Comparison of ENCODE assay signal across 9 mouse cellular contexts in genomic region chr2:152636246-152637005, GRCm38 (mm10). TPM values are rescaled to one million over a fixed set of nuclear protein-coding genes. Genes with fewer than 3 reads are reported as not detected.
A peak's percentile ranks its signal among the peaks of the same experiment; 100 is the strongest.
DNase-seq lines count a peak whose midpoint lies in the region; ATAC-seq and TF ChIP-seq lines count a peak whose summit lies in the region.
"Had no signal": no experiment of that assay in that cellular context is flagged by ENCODE, and none has a peak within 500 bp of the region (broad histone marks: within the 10 kb centered on the region; RNA-seq: fewer than 3 reads in every experiment).

No protein-coding gene starts in this region.

- 0 out of 2 replicates have a peak, but pooled peaks have one; percentile 40 for TF ChIP-seq POLR2A in heart, adult 2 months (IDR thresholded peaks at IDR 0.05; ENCODE audit: insufficient read depth, low read depth, low read length)
- TF ChIP-seq POLR2A in thymus, adult 2 months (IDR thresholded peaks at IDR 0.05; ENCODE audit: control insufficient read depth, extremely low read depth, insufficient read depth, low read length, poor library complexity): no peak

- no peak overlapping the region for H3K9ac ChIP-seq in heart, adult 2 months (ENCODE audit: low read depth, low read length)
- peak overlapping the region; percentile 50 for H3K9ac ChIP-seq in kidney, embryonic 16.5 days (replicated peaks; ENCODE audit: low read length)
- H3K9ac ChIP-seq in hindbrain, embryonic 14.5 days: no peak overlapping the region

- DNase-seq in heart, adult 2 months: peak; percentile 79 to 85
- DNase-seq in lung, postnatal 36 days: peak; percentile 82
- no peak for DNase-seq in frontal cortex, postnatal 25 days (ENCODE audit: low spot score in 2 of 2)
- DNase-seq in thymus, adult 2 months: no peak
- no peak for DNase-seq in hindbrain, embryonic 14.5 days (ENCODE audit: low spot score)
- no peak for DNase-seq in layer of hippocampus, adult 18-20 months (ENCODE audit: low spot score in 2 of 2)

- H3K4me2 ChIP-seq in kidney, embryonic 16.5 days (replicated peaks; ENCODE audit: low read depth, low read length): peak overlapping the region; percentile 35
- no peak overlapping the region for H3K4me2 ChIP-seq in hindbrain, embryonic 14.5 days (replicated peaks)

- no peaks in the 10 kb centered on the region for H3K79me2 ChIP-seq in heart, adult 2 months (replicated peaks; ENCODE audit: control insufficient read depth, insufficient read depth, low read length)

- ATAC-seq in kidney, embryonic 16.5 days (ENCODE audit: low FRiP score, low TSS enrichment): peak; percentile 78
- ATAC-seq in hindbrain, embryonic 14.5 days (ENCODE audit: low FRiP score): no peak

- no peak for TF ChIP-seq CTCF in heart, adult 2 months (IDR thresholded peaks at IDR 0.05)
- TF ChIP-seq CTCF in thymus, adult 2 months (IDR thresholded peaks at IDR 0.05; ENCODE audit: borderline replicate concordance, control insufficient read depth, extremely low read depth, insufficient read depth, low read length, poor library complexity): no peak

- H3K4me1 ChIP-seq in brown adipose tissue, adult 24 weeks (ENCODE audit: control insufficient read depth, insufficient read depth, insufficient read length, low read length): no peaks in the 10 kb centered on the region
- peaks cover 5% of the 10 kb centered on the region for H3K4me1 ChIP-seq in heart, adult 2 months (ENCODE audit: control insufficient read depth, insufficient read depth, low read length)
- peaks cover 81% of the 10 kb centered on the region for H3K4me1 ChIP-seq in kidney, embryonic 16.5 days (ENCODE audit: insufficient read depth, low read length)
- 0 out of 2 replicates have a peak, but pooled peaks cover 3% of the 10 kb centered on the region for H3K4me1 ChIP-seq in thymus, adult 2 months (replicated peaks; ENCODE audit: control insufficient read depth, insufficient read depth, low read length)
- 0 out of 2 replicates have a peak, but pooled peaks cover 11% of the 10 kb centered on the region for H3K4me1 ChIP-seq in hindbrain, embryonic 14.5 days (replicated peaks; ENCODE audit: control insufficient read depth, insufficient read depth, low read length)

- no peaks in the 10 kb centered on the region for H3K9me3 ChIP-seq in kidney, embryonic 16.5 days (ENCODE audit: low read length)
- no peaks in the 10 kb centered on the region for H3K9me3 ChIP-seq in hindbrain, embryonic 14.5 days (ENCODE audit: control insufficient read depth, low read length)

- peak overlapping the region; percentile 85 for H3K27ac ChIP-seq in brown adipose tissue, adult 24 weeks (replicated peaks; ENCODE audit: low read depth, low read length)
- peak overlapping the region; percentile 85 for H3K27ac ChIP-seq in heart, adult 2 months
- H3K27ac ChIP-seq in kidney, embryonic 16.5 days (ENCODE audit: low read length): peak overlapping the region; percentile 99
- H3K27ac ChIP-seq in thymus, adult 2 months (ENCODE audit: control insufficient read depth, insufficient read depth, low read length): no peak overlapping the region
- H3K27ac ChIP-seq in hindbrain, embryonic 14.5 days: no peak overlapping the region

- WGBS in heart, adult 2 months: 33% methylated on average over 23 of the region's 23 CpGs
- WGBS in kidney, embryonic 16.5 days: 22% methylated on average over 23 of the region's 23 CpGs
- 76% methylated on average over 23 of the region's 23 CpGs for WGBS in thymus, adult 2 months
- WGBS in hindbrain, embryonic 14.5 days: 70% methylated on average over 23 of the region's 23 CpGs

- no peaks in the 10 kb centered on the region for H3K27me3 ChIP-seq in heart, adult 2 months (ENCODE audit: control insufficient read depth, insufficient read depth, low read length)
- no peaks in the 10 kb centered on the region for H3K27me3 ChIP-seq in kidney, embryonic 16.5 days (ENCODE audit: insufficient read depth, low read length)
- H3K27me3 ChIP-seq in thymus, adult 2 months (ENCODE audit: control insufficient read depth, insufficient read depth, low read length): no peaks in the 10 kb centered on the region
- no peaks in the 10 kb centered on the region for H3K27me3 ChIP-seq in hindbrain, embryonic 14.5 days (ENCODE audit: control insufficient read depth, insufficient read depth, low read length)

- peak; percentile 66 for TF ChIP-seq EP300 in heart, adult 2 months (IDR thresholded peaks at IDR 0.05; ENCODE audit: insufficient read depth, low read depth, low read length)

- H3K36me3 ChIP-seq in heart, adult 2 months (ENCODE audit: control insufficient read depth, insufficient read depth, low read length): no peaks in the 10 kb centered on the region
- H3K36me3 ChIP-seq in kidney, embryonic 16.5 days (ENCODE audit: insufficient read depth, low read length): peaks cover 9% of the 10 kb centered on the region; the same call in 1 of the 2 replicates
- H3K36me3 ChIP-seq in thymus, adult 2 months (ENCODE audit: control insufficient read depth, insufficient read depth, low read length): no peaks in the 10 kb centered on the region
- no peaks in the 10 kb centered on the region for H3K36me3 ChIP-seq in hindbrain, embryonic 14.5 days (replicated peaks; ENCODE audit: control insufficient read depth, insufficient read depth)

- no peak overlapping the region for H3K4me3 ChIP-seq in brown adipose tissue, adult 24 weeks (ENCODE audit: insufficient read depth, low read depth, low read length)
- no peak overlapping the region; the same call in 1 of the 2 replicates for H3K4me3 ChIP-seq in heart, adult 2 months
- H3K4me3 ChIP-seq in kidney, embryonic 16.5 days (ENCODE audit: low read length): peak overlapping the region; percentile 13; the same call in 1 of the 2 replicates
- no peak overlapping the region for H3K4me3 ChIP-seq in thymus, adult 2 months (ENCODE audit: control insufficient read depth, insufficient read depth, low read length)
- H3K4me3 ChIP-seq in hindbrain, embryonic 14.5 days (replicated peaks; ENCODE audit: low read length): no peak overlapping the region

- intact Hi-C loops in heart, adult 2 months (cut with DNase I): no loop called here

RNA-seq across cellular contexts. Expression of gene Rem1, which starts 9.7 kb away (rescaled TPM):
- 1.2 and 1.6 TPM in 2 replicates for polyA plus RNA-seq in brown adipose tissue, adult 24 weeks (2012; ENCODE audit: insufficient read depth, insufficient read length, missing spikeins)
- 1 to 10 TPM; 5.8 to 7.1 TPM for total RNA-seq in heart, adult 2 months (2021)
- 5.6 and 7.1 TPM in 2 replicates for polyA plus RNA-seq in heart, adult 2 months (2012; rRNA removed)
- polyA plus RNA-seq in kidney, embryonic 16.5 days (2015; fragmentation: Nextera tagmentation; extraction: Ambion mirVana): 59.1 and 62.6 TPM in 2 replicates
- polyA plus RNA-seq in thymus, adult 2 months (2012; rRNA removed): 2.9 and 3.3 TPM in 2 replicates
- 0.33 and 0.87 TPM in 2 replicates for polyA plus RNA-seq in hindbrain, embryonic 14.5 days (2014; fragmentation: Nextera tagmentation; extraction: Ambion mirVana)
- under 1 TPM; 0.74 to 0.79 TPM for total RNA-seq in layer of hippocampus, adult 18-20 months (2021)

RNA-seq across cellular contexts. Expression of gene Defb25, which starts 13.6 kb away (rescaled TPM):
- not detected in 2 replicates for polyA plus RNA-seq in brown adipose tissue, adult 24 weeks (2012; ENCODE audit: insufficient read depth, insufficient read length, missing spikeins)
- total RNA-seq in heart, adult 2 months (2021): not detected
- polyA plus RNA-seq in heart, adult 2 months (2012; rRNA removed): not detected in 2 replicates
- 24.4 and 31.8 TPM in 2 replicates for polyA plus RNA-seq in kidney, embryonic 16.5 days (2015; fragmentation: Nextera tagmentation; extraction: Ambion mirVana)
- polyA plus RNA-seq in thymus, adult 2 months (2012; rRNA removed): 1.7 and 2.0 TPM in 2 replicates
- polyA plus RNA-seq in hindbrain, embryonic 14.5 days (2014; fragmentation: Nextera tagmentation; extraction: Ambion mirVana): not detected in 2 replicates
- not detected for total RNA-seq in layer of hippocampus, adult 18-20 months (2021)
- total RNA-seq: left cerebral cortex, postnatal 10 days had no signal

RNA-seq across cellular contexts. Expression of gene Defb36, which starts 32.3 kb away (rescaled TPM):
- polyA plus RNA-seq in brown adipose tissue, adult 24 weeks (2012; ENCODE audit: insufficient read depth, insufficient read length, missing spikeins): not detected in 2 replicates
- not detected for total RNA-seq in heart, adult 2 months (2021)
- polyA plus RNA-seq in heart, adult 2 months (2012; rRNA removed): not detected in 2 replicates
- 0.51 and 0.86 TPM in 2 replicates for polyA plus RNA-seq in kidney, embryonic 16.5 days (2015; fragmentation: Nextera tagmentation; extraction: Ambion mirVana)
- not detected in 2 replicates for polyA plus RNA-seq in thymus, adult 2 months (2012; rRNA removed)
- not detected in 2 replicates for polyA plus RNA-seq in hindbrain, embryonic 14.5 days (2014; fragmentation: Nextera tagmentation; extraction: Ambion mirVana)
- not detected for total RNA-seq in layer of hippocampus, adult 18-20 months (2021)
- total RNA-seq: left cerebral cortex, postnatal 10 days had no signal

RNA-seq across cellular contexts. Expression of gene H13, which starts 32.8 kb away (rescaled TPM):
- 54.9 and 59.2 TPM in 2 replicates for polyA plus RNA-seq in brown adipose tissue, adult 24 weeks (2012; ENCODE audit: insufficient read depth, insufficient read length, missing spikeins)
- 10 to 100 TPM; 33.9 to 37.6 TPM for total RNA-seq in heart, adult 2 months (2021)
- 42.9 and 43.5 TPM in 2 replicates for polyA plus RNA-seq in heart, adult 2 months (2012; rRNA removed)
- 158 and 159 TPM in 2 replicates for polyA plus RNA-seq in kidney, embryonic 16.5 days (2015; fragmentation: Nextera tagmentation; extraction: Ambion mirVana)
- polyA plus RNA-seq in thymus, adult 2 months (2012; rRNA removed): 270 and 324 TPM in 2 replicates
- polyA plus RNA-seq in hindbrain, embryonic 14.5 days (2014; fragmentation: Nextera tagmentation; extraction: Ambion mirVana): 155 and 164 TPM in 2 replicates
- total RNA-seq in layer of hippocampus, adult 18-20 months (2021): 10 to 100 TPM; 75.0 to 76.0 TPM

RNA-seq across cellular contexts. Expression of gene Defb45, which starts 37.2 kb away (rescaled TPM):
- polyA plus RNA-seq in brown adipose tissue, adult 24 weeks (2012; ENCODE audit: insufficient read depth, insufficient read length, missing spikeins): not detected in 2 replicates
- total RNA-seq in heart, adult 2 months (2021): not detected
- not detected in 2 replicates for polyA plus RNA-seq in heart, adult 2 months (2012; rRNA removed)
- not detected in 2 replicates for polyA plus RNA-seq in kidney, embryonic 16.5 days (2015; fragmentation: Nextera tagmentation; extraction: Ambion mirVana)
- not detected in 2 replicates for polyA plus RNA-seq in thymus, adult 2 months (2012; rRNA removed)
- not detected in 2 replicates for polyA plus RNA-seq in hindbrain, embryonic 14.5 days (2014; fragmentation: Nextera tagmentation; extraction: Ambion mirVana)
- total RNA-seq in layer of hippocampus, adult 18-20 months (2021): not detected
- total RNA-seq: left cerebral cortex, postnatal 10 days had no signal

Comparison
In these comparisons a context has a peak if more than half of its experiments do, and no peak if none do; other contexts are left out.
1. H3K27ac ChIP-seq: peak in brown adipose tissue, adult 24 weeks (single experiment), heart, adult 2 months (single experiment) and kidney, embryonic 16.5 days (single experiment); none in thymus, adult 2 months (single experiment) and hindbrain, embryonic 14.5 days (single experiment).
2. DNase-seq: peak in heart, adult 2 months (2 of 2) and lung, postnatal 36 days (single experiment); none in frontal cortex, postnatal 25 days (0 of 2), thymus, adult 2 months (single experiment), hindbrain, embryonic 14.5 days (single experiment) and layer of hippocampus, adult 18-20 months (0 of 2).